Comparison of ENCODE assay signal across 7 mouse cellular contexts in genomic region chr7:12949032-12949871, GRCm38 (mm10). TPM values are rescaled to one million over a fixed set of nuclear protein-coding genes. Genes with fewer than 3 reads are reported as not detected.
DNase-seq lines count a peak whose midpoint lies in the region; ATAC-seq and TF ChIP-seq lines count a peak whose summit lies in the region.

No protein-coding gene starts in this region.

- ATAC-seq in embryonic facial prominence, embryonic 13.5 days (ENCODE audit: insufficient number of reproducible peaks, insufficient read depth, low FRiP score, low TSS enrichment, low read depth): peak; percentile 96
- ATAC-seq in limb, embryonic 13.5 days (ENCODE audit: low FRiP score, low read depth): peak; percentile 97
- peak; percentile 98 for ATAC-seq in midbrain, embryonic 16.5 days

- H3K27me3 ChIP-seq in embryonic facial prominence, embryonic 13.5 days: no peaks in the 10 kb centered on the region
- no peaks in the 10 kb centered on the region for H3K27me3 ChIP-seq in heart, adult 2 months (ENCODE audit: control insufficient read depth, insufficient read depth, low read length)
- H3K27me3 ChIP-seq in limb, embryonic 13.5 days: no peaks in the 10 kb centered on the region
- no peaks in the 10 kb centered on the region for H3K27me3 ChIP-seq in midbrain, embryonic 16.5 days (ENCODE audit: control insufficient read depth, insufficient read depth, low read depth, low read length)

- TF ChIP-seq EP300 in heart, adult 2 months (IDR thresholded peaks at IDR 0.05; ENCODE audit: insufficient read depth, low read depth, low read length): peak; percentile 44; the same call in 1 of the 2 replicates

- H3K36me3 ChIP-seq in embryonic facial prominence, embryonic 13.5 days: no peaks in the 10 kb centered on the region
- H3K36me3 ChIP-seq in heart, adult 2 months (ENCODE audit: control insufficient read depth, insufficient read depth, low read length): no peaks in the 10 kb centered on the region
- no peaks in the 10 kb centered on the region for H3K36me3 ChIP-seq in limb, embryonic 13.5 days
- no peaks in the 10 kb centered on the region for H3K36me3 ChIP-seq in midbrain, embryonic 16.5 days (ENCODE audit: control insufficient read depth, insufficient read depth, low read length)

- H3K9ac ChIP-seq in embryonic facial prominence, embryonic 13.5 days: peak overlapping the region; percentile 74
- peak overlapping the region; percentile 55 for H3K9ac ChIP-seq in heart, adult 2 months (ENCODE audit: low read depth, low read length)
- H3K9ac ChIP-seq in limb, embryonic 13.5 days: peak overlapping the region; percentile 70
- peak overlapping the region; percentile 72 for H3K9ac ChIP-seq in midbrain, embryonic 16.5 days (ENCODE audit: low read depth, low read length)

- no peaks in the 10 kb centered on the region for H3K79me2 ChIP-seq in heart, adult 2 months (replicated peaks; ENCODE audit: control insufficient read depth, insufficient read depth, low read length)

- intact Hi-C loops in heart, adult 2 months (cut with DNase I): loop anchor here (2.0 kb wide), 3 partner anchors 16 to 30 kb away; partner anchors contain the start of genes Rnf225 and Zfp324

- H3K4me2 ChIP-seq in embryonic facial prominence, embryonic 13.5 days: peak overlapping the region; percentile 67
- peak overlapping the region; percentile 75 for H3K4me2 ChIP-seq in limb, embryonic 13.5 days (replicated peaks)
- H3K4me2 ChIP-seq in midbrain, embryonic 16.5 days (ENCODE audit: low read length): peak overlapping the region; percentile 95

- TF ChIP-seq POLR2A in heart, adult 2 months (IDR thresholded peaks at IDR 0.05; ENCODE audit: insufficient read depth, low read depth, low read length): peak; percentile 58; the same call in 1 of the 2 replicates

- H3K27ac ChIP-seq in embryonic facial prominence, embryonic 13.5 days: peak overlapping the region; percentile 86
- peak overlapping the region; percentile 72 for H3K27ac ChIP-seq in heart, adult 2 months
- peak overlapping the region; percentile 86 for H3K27ac ChIP-seq in limb, embryonic 13.5 days
- H3K27ac ChIP-seq in midbrain, embryonic 16.5 days (ENCODE audit: low read length): peak overlapping the region; percentile 86

- peak overlapping the region; percentile 48 for H3K4me3 ChIP-seq in embryonic facial prominence, embryonic 13.5 days
- peak overlapping the region; percentile 76 for H3K4me3 ChIP-seq in heart, adult 2 months
- peak overlapping the region; percentile 52 for H3K4me3 ChIP-seq in limb, embryonic 13.5 days
- H3K4me3 ChIP-seq in midbrain, embryonic 16.5 days (ENCODE audit: low read depth, low read length): peak overlapping the region; percentile 50

- DNase-seq in adrenal gland, postnatal 36 days: peak; percentile 91 to 93
- peak; percentile 87 to 95 for DNase-seq in heart, adult 2 months
- DNase-seq in kidney, adult 8-10 months: peak; percentile 95 to 97
- DNase-seq in spleen, postnatal 10 days (ENCODE audit: low spot score in 2 of 2): peak; percentile 78 to 93

- no peaks in the 10 kb centered on the region for H3K9me3 ChIP-seq in embryonic facial prominence, embryonic 13.5 days
- no peaks in the 10 kb centered on the region for H3K9me3 ChIP-seq in limb, embryonic 13.5 days
- H3K9me3 ChIP-seq in midbrain, embryonic 16.5 days (replicated peaks; ENCODE audit: control insufficient read depth, low read length, poor library complexity, severe bottlenecking): no peaks in the 10 kb centered on the region

- peak; percentile 37 for TF ChIP-seq CTCF in heart, adult 2 months (IDR thresholded peaks at IDR 0.05)

- WGBS in embryonic facial prominence, embryonic 13.5 days: 6% methylated on average over 35 of the region's 35 CpGs
- 5% methylated on average over 35 of the region's 35 CpGs for WGBS in heart, adult 2 months
- 7% methylated on average over 35 of the region's 35 CpGs for WGBS in limb, embryonic 13.5 days
- WGBS in midbrain, embryonic 16.5 days: 11% methylated on average over 35 of the region's 35 CpGs

- H3K4me1 ChIP-seq in embryonic facial prominence, embryonic 13.5 days: peaks cover 4% of the 10 kb centered on the region; the same call in 1 of the 2 replicates
- H3K4me1 ChIP-seq in heart, adult 2 months (ENCODE audit: control insufficient read depth, insufficient read depth, low read length): peaks cover 2% of the 10 kb centered on the region
- H3K4me1 ChIP-seq in limb, embryonic 13.5 days: peaks cover 13% of the 10 kb centered on the region
- H3K4me1 ChIP-seq in midbrain, embryonic 16.5 days (ENCODE audit: control insufficient read depth, insufficient read depth, low read length): peaks cover 10% of the 10 kb centered on the region

RNA-seq across cellular contexts. Expression of gene Zfp324, which starts 16.4 kb away (rescaled TPM):
- 1 to 10 TPM; 9.3 to 9.5 TPM for total RNA-seq in adrenal gland, postnatal 36 days (2021)
- 14.2 and 15.2 TPM in 2 replicates for polyA plus RNA-seq in embryonic facial prominence, embryonic 13.5 days (2015; fragmentation: Nextera tagmentation; extraction: Ambion mirVana)
- total RNA-seq in heart, adult 2 months (2021): 1 to 10 TPM; 2.6 to 3.6 TPM
- polyA plus RNA-seq in heart, adult 2 months (2012; rRNA removed): 2.3 and 2.9 TPM in 2 replicates
- 12.6 and 13.6 TPM in 2 replicates for polyA plus RNA-seq in limb, embryonic 13.5 days (2015; fragmentation: Nextera tagmentation; extraction: Ambion mirVana)
- 14.5 and 14.9 TPM in 2 replicates for polyA plus RNA-seq in midbrain, embryonic 16.5 days (2015; fragmentation: Nextera tagmentation; extraction: Ambion mirVana)

RNA-seq across cellular contexts. Expression of gene Rnf225, which starts 22.0 kb away (rescaled TPM):
- total RNA-seq in adrenal gland, postnatal 36 days (2021): under 1 TPM; 0.20 to 0.63 TPM
- polyA plus RNA-seq in embryonic facial prominence, embryonic 13.5 days (2015; fragmentation: Nextera tagmentation; extraction: Ambion mirVana): 0.66 and 1.1 TPM in 2 replicates
- under 1 TPM; 0.18 to 0.23 TPM for total RNA-seq in heart, adult 2 months (2021)
- polyA plus RNA-seq in heart, adult 2 months (2012; rRNA removed): 0.12 and 0.14 TPM in 2 replicates
- 0.42 and 0.64 TPM in 2 replicates for polyA plus RNA-seq in limb, embryonic 13.5 days (2015; fragmentation: Nextera tagmentation; extraction: Ambion mirVana)
- 0.98 and 1.2 TPM in 2 replicates for polyA plus RNA-seq in midbrain, embryonic 16.5 days (2015; fragmentation: Nextera tagmentation; extraction: Ambion mirVana)

RNA-seq across cellular contexts. Expression of gene Rps5, which starts 27.2 kb away (rescaled TPM):
- 100 to 1,000 TPM; 919 to 976 TPM for total RNA-seq in adrenal gland, postnatal 36 days (2021)
- 1,116 and 1,158 TPM in 2 replicates for polyA plus RNA-seq in embryonic facial prominence, embryonic 13.5 days (2015; fragmentation: Nextera tagmentation; extraction: Ambion mirVana)
- total RNA-seq in heart, adult 2 months (2021): 100 to 1,000 TPM; 525 to 621 TPM
- 842 and 914 TPM in 2 replicates for polyA plus RNA-seq in heart, adult 2 months (2012; rRNA removed)
- polyA plus RNA-seq in limb, embryonic 13.5 days (2015; fragmentation: Nextera tagmentation; extraction: Ambion mirVana): 1,044 and 1,066 TPM in 2 replicates
- 512 and 515 TPM in 2 replicates for polyA plus RNA-seq in midbrain, embryonic 16.5 days (2015; fragmentation: Nextera tagmentation; extraction: Ambion mirVana)

RNA-seq across cellular contexts. Expression of gene Zfp446, which starts 28.4 kb away (rescaled TPM):
- 1 to 10 TPM; 5.9 to 7.6 TPM for total RNA-seq in adrenal gland, postnatal 36 days (2021)
- polyA plus RNA-seq in embryonic facial prominence, embryonic 13.5 days (2015; fragmentation: Nextera tagmentation; extraction: Ambion mirVana): 9.4 and 9.8 TPM in 2 replicates
- total RNA-seq in heart, adult 2 months (2021): 1 to 10 TPM; 2.2 to 2.9 TPM
- polyA plus RNA-seq in heart, adult 2 months (2012; rRNA removed): 4.2 and 6.4 TPM in 2 replicates
- 10.5 and 10.8 TPM in 2 replicates for polyA plus RNA-seq in limb, embryonic 13.5 days (2015; fragmentation: Nextera tagmentation; extraction: Ambion mirVana)
- 13.1 and 13.8 TPM in 2 replicates for polyA plus RNA-seq in midbrain, embryonic 16.5 days (2015; fragmentation: Nextera tagmentation; extraction: Ambion mirVana)

RNA-seq across cellular contexts. Expression of gene Slc27a5, which starts 48.7 kb away (rescaled TPM):
- under 1 TPM in 1 of 2 experiments, not detected in 1; 0.20 TPM for total RNA-seq in adrenal gland, postnatal 36 days (2021)
- 0.11 and 0.47 TPM in 2 replicates for polyA plus RNA-seq in embryonic facial prominence, embryonic 13.5 days (2015; fragmentation: Nextera tagmentation; extraction: Ambion mirVana)
- not detected for total RNA-seq in heart, adult 2 months (2021)
- polyA plus RNA-seq in heart, adult 2 months (2012; rRNA removed): 0.59 and 0.82 TPM in 2 replicates
- polyA plus RNA-seq in limb, embryonic 13.5 days (2015; fragmentation: Nextera tagmentation; extraction: Ambion mirVana): 0.08 and 0.34 TPM in 2 replicates
- polyA plus RNA-seq in midbrain, embryonic 16.5 days (2015; fragmentation: Nextera tagmentation; extraction: Ambion mirVana): 0.24 and 0.43 TPM in 2 replicates

Comparison
In these comparisons a context has a peak if more than half of its experiments do, and no peak if none do; other contexts are left out.
1. Peak in every context shown above with its lines: DNase-seq, ATAC-seq, H3K4me3 ChIP-seq and H3K27ac ChIP-seq.